Mouse (Mus musculus) megakaryocyte, adult 5-6 weeks (primary cell): Measurements from ENCODE around the gene Taf3. TPM values are rescaled to one million over a fixed set of nuclear protein-coding genes. Genes with fewer than 3 reads are reported as not detected.

Experiments
- ATAC-seq: 2 replicates; pipeline ENCODE4 v1.8.0; 2016; ENCODE audit warnings: mild to moderate bottlenecking, inconsistent platforms; ENCODE audit not compliant: poor library complexity, severe bottlenecking
- total RNA-seq, 2 experiments: library from RNA; stranded (forward) in 1 of 2; stranded (reverse) in 1 of 2; fragments of 153-499, 151-499 nt in 1 of 2; fragments of 221-1000, 200-1000 nt in 1 of 2; gene quantifications; 2 replicates each; pipeline versions ENCODE4 v1.2.3 to v1.2.4; 2015 to 2017

Taf3 gene
- total RNA-seq (2015) (12.5 and 13.3 TPM in 2 replicates), total RNA-seq (2017) (8.7 and 12.6 TPM in 2 replicates)

- peak; percentile 98 for ATAC-seq
Measured at GRCm38 (mm10) chr2:10048461-10048860, at the start of gene Taf3. Gene Taf3, minus strand, starts transcription at chr2:10048596.

GRCm38 (mm10) chr2:10094327-10095100 lies 46.1 kb upstream of the Taf3 start:
- ATAC-seq: no peak

GRCm38 (mm10) chr2:10087256-10087850 lies 39.0 kb upstream of the Taf3 start:
- no peak for ATAC-seq

GRCm38 (mm10) chr2:10082737-10083136 lies 34.3 kb upstream of the Taf3 start:
- no peak for ATAC-seq

- no peak for ATAC-seq
Measured at GRCm38 (mm10) chr2:10081453-10082080, 33.2 kb upstream of the Taf3 start.

GRCm38 (mm10) chr2:10080310-10081010 lies 32.1 kb upstream of the Taf3 start, which contains the start of the genes Atp5c1 and Kin:
Gene Atp5c1, minus strand, starts transcription at chr2:10080510.
Gene Kin, plus strand, starts transcription at chr2:10080593.
- ATAC-seq: peak; percentile 96

GRCm38 (mm10) chr2:10079745-10080309 lies 31.4 kb upstream of the Taf3 start:
- peak; percentile 41 for ATAC-seq

GRCm38 (mm10) chr2:10076675-10077074 lies 28.3 kb upstream of the Taf3 start:
- ATAC-seq: no peak

- ATAC-seq: no peak
Measured at GRCm38 (mm10) chr2:10074470-10074869, 26.1 kb upstream of the Taf3 start.

- no peak for ATAC-seq
Measured at GRCm38 (mm10) chr2:10071751-10072150, 23.4 kb upstream of the Taf3 start.

GRCm38 (mm10) chr2:10058836-10059235 lies 10.4 kb upstream of the Taf3 start:
- no peak for ATAC-seq

- no peak for ATAC-seq
Measured at GRCm38 (mm10) chr2:10051996-10052395, 3.6 kb upstream of the Taf3 start.

- ATAC-seq: no peak
Measured at GRCm38 (mm10) chr2:10050878-10051277, 2.5 kb upstream of the Taf3 start.

- ATAC-seq: no peak
Measured at GRCm38 (mm10) chr2:10049456-10049855, 1.1 kb upstream of the Taf3 start.

- peak; percentile 43 for ATAC-seq
Measured at GRCm38 (mm10) chr2:10047758-10048436, 499 bp downstream of the Taf3 start.

- no peak for ATAC-seq
Measured at GRCm38 (mm10) chr2:10034976-10035375, 13.4 kb downstream of the Taf3 start.

GRCm38 (mm10) chr2:10033684-10034083 lies 14.7 kb downstream of the Taf3 start:
- no peak for ATAC-seq

GRCm38 (mm10) chr2:10029755-10030154 lies 18.6 kb downstream of the Taf3 start:
- ATAC-seq: no peak

- no peak for ATAC-seq
Measured at GRCm38 (mm10) chr2:10024264-10024663, 24.1 kb downstream of the Taf3 start.

- no peak for ATAC-seq
Measured at GRCm38 (mm10) chr2:10021296-10021695, 27.1 kb downstream of the Taf3 start.
